Mouse (Mus musculus) heart, embryonic 14.5 days (tissue): ENCODE results near the gene Trcg1. TPM values are rescaled to one million over a fixed set of nuclear protein-coding genes. Genes with fewer than 3 reads are reported as not detected.

Experiments
- ATAC-seq: fragments of 200-750 bp; cut with Nextera tagmentation; 2 replicates; pipeline ENCODE4 v1.8.0; 2017; ENCODE audit warnings: low read depth, moderate TSS enrichment; ENCODE audit not compliant: insufficient number of reproducible peaks, insufficient read depth, low FRiP score
- H3K27ac ChIP-seq, 2 experiments: fragments of 200-500 bp in 1 of 2; fragments of 300-500 bp in 1 of 2; sonication (generic) in 1 of 2; replicated peaks in 1 of 2; 2 replicates each; pipeline ENCODE4 v1.5.1; 2012 to 2014; ENCODE audit warnings: low read depth in 2 of 2, low read length in 2 of 2, control low read depth in 1 of 2, mild to moderate bottlenecking in 1 of 2, mixed read lengths in 1 of 2; ENCODE audit not compliant: control insufficient read depth in 1 of 2, insufficient read depth in 1 of 2
- H3K27me3 ChIP-seq: fragments of 300-500 bp; sonication (generic); 2 replicates; pipeline ENCODE4 v1.6.1; 2014; ENCODE audit warnings: mild to moderate bottlenecking, low read length, control low read depth; ENCODE audit not compliant: control insufficient read depth, insufficient read depth
- H3K36me3 ChIP-seq: fragments of 300-500 bp; sonication (generic); 2 replicates; pipeline ENCODE4 v1.6.1; 2014; ENCODE audit warnings: mild to moderate bottlenecking, control low read depth, low read length, mixed read lengths; ENCODE audit not compliant: control insufficient read depth, insufficient read depth
- H3K4me1 ChIP-seq, 2 experiments: fragments of 200-500 bp in 1 of 2; fragments of 300-500 bp in 1 of 2; sonication (generic) in 1 of 2; 2 replicates each; pipeline ENCODE4 v1.6.1; 2012 to 2014; ENCODE audit warnings: low read length in 2 of 2, control low read depth in 1 of 2, mixed read lengths in 1 of 2; ENCODE audit not compliant: control insufficient read depth in 2 of 2, insufficient read depth in 2 of 2
- H3K4me2 ChIP-seq: fragments of 300-500 bp; sonication (generic); 2 replicates; pipeline ENCODE4 v1.6.1; 2014; ENCODE audit warnings: mild to moderate bottlenecking, low read length
- H3K4me3 ChIP-seq, 2 experiments: fragments of 200-500 bp in 1 of 2; fragments of 300-500 bp in 1 of 2; sonication (generic) in 1 of 2; 2 replicates each; pipeline ENCODE4 v1.5.1; 2012 to 2014; ENCODE audit warnings: low read length in 2 of 2, mild to moderate bottlenecking in 2 of 2, control low read depth in 1 of 2, low read depth in 1 of 2, moderate library complexity in 1 of 2; ENCODE audit not compliant: control insufficient read depth in 1 of 2, insufficient read depth in 1 of 2
- H3K9ac ChIP-seq: fragments of 300-500 bp; sonication (generic); 2 replicates; pipeline ENCODE4 v1.6.1; 2014; ENCODE audit warnings: mild to moderate bottlenecking, low read length
- H3K9me3 ChIP-seq: fragments of 300-500 bp; sonication (generic); 2 replicates; pipeline ENCODE4 v1.6.1; 2016; ENCODE audit warnings: low read length, control low read depth; ENCODE audit not compliant: control insufficient read depth
- WGBS: fragments of 180-500 bp; shearing (Covaris S2); extraction: QIAGEN DNeasy Blood & Tissue Kit; methylation state at CpG from one replicate; pipeline ENCODE4 v1.1.7; 2014; 5-methylcytosine and 5-hydroxymethylcytosine counted together
- polyA plus RNA-seq: library from polyadenylated mRNA; unstranded; fragments of >200 nt; fragmentation: Nextera tagmentation; extraction: Ambion mirVana; gene quantifications from 2 replicates; pipeline ENCODE4 v1.2.1, GENCODE M21; 2014

The Trcg1 gene
- polyA plus RNA-seq, 1 experiment from 2014 or later = not detected

DNA sequence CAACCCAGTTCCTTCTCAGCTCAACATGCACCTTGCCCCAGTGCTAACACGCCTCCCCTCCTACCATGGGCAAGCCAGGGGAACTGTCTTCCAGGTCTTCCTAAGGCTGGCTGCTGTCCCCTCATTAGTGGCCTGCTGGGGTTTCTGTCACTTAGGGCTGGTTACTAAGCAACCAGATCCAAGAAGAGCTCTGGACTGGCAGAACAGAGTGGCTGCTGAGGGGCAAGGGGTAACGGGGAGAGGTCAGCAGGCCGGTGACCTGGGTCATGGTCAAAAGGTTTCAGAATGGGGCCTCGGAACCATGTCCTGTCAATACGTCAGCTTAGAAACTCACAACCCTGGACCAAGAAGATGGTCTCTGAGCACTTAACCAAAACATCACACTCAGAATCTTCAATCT is 31.1 kb downstream of the Trcg1 start:
- no peak for ATAC-seq
- WGBS = 61% methylated on average over 5 of the region's 5 CpGs
- peaks cover 16 to 33% of the 10 kb centered on the region in 2 experiments for H3K4me1 ChIP-seq
- H3K9me3 ChIP-seq = no peaks in the 10 kb centered on the region
- H3K4me2 ChIP-seq = no peak overlapping the region
- H3K4me3 ChIP-seq = no peak overlapping the region
- no peak overlapping the region for H3K27ac ChIP-seq
- no peaks in the 10 kb centered on the region for H3K36me3 ChIP-seq
- H3K9ac ChIP-seq = no peak overlapping the region
- no peaks in the 10 kb centered on the region for H3K27me3 ChIP-seq

DNA sequence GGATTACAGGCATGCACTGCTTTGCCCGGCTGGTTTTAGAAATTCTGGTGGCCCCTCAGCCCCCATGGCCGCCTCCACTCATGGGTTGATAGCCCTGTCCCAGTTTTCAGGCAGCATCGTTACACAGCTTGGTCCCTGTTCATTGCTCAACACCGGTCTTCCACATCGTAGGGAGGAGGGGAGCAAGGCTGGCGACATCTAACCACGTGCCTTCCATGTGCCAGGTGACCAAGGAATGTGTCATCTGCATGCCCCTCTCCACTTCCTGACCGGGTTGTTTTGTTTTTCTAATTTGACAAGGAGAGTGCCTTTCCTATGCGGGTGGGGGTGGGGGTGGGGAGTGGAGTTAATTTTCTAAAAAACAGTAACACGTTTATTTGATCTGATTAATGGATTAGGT is 31.7 kb downstream of the Trcg1 start:
- Histone ChIP-seq H3K9ac (no peak overlapping the region), H3K4me3 (no peak overlapping the region), H3K27me3 (no peaks in the 10 kb centered on the region), H3K9me3 (no peaks in the 10 kb centered on the region), H3K4me2 (no peak overlapping the region), H3K4me1 (peaks cover 16 to 29% of the 10 kb centered on the region in 2 experiments), H3K27ac (no peak overlapping the region), H3K36me3 (no peaks in the 10 kb centered on the region)
- ATAC-seq = no peak
- 28% methylated on average over 10 of the region's 10 CpGs for WGBS

DNA sequence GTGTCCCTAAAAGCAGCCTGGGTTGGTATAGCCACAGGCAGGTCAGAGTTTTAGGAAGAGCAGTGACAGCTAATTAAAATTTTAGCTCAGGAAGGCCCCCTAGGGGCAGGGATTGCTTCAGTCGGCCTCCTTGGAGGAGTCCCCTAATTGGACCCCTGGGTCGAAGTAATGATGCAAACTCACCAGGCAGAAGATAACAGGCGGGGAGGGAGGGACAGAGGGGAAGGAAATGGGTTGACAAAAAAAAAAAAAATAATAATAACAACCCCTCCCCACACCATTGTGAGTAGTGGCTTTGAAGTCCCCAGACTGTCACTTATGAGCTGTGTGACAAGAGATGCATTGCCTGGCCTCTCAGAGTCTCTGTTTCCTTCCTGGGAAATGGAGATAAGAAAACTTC is 32.2 kb downstream of the Trcg1 start:
- WGBS = 18% methylated on average over 3 of the region's 3 CpGs
- Histone ChIP-seq H3K27me3 (no peaks in the 10 kb centered on the region), H3K4me2 (no peak overlapping the region), H3K4me1 (peaks cover 16 to 28% of the 10 kb centered on the region in 2 experiments), H3K36me3 (no peaks in the 10 kb centered on the region), H3K27ac (no peak overlapping the region), H3K4me3 (no peak overlapping the region), H3K9me3 (no peaks in the 10 kb centered on the region), H3K9ac (no peak overlapping the region)
- no peak for ATAC-seq

DNA sequence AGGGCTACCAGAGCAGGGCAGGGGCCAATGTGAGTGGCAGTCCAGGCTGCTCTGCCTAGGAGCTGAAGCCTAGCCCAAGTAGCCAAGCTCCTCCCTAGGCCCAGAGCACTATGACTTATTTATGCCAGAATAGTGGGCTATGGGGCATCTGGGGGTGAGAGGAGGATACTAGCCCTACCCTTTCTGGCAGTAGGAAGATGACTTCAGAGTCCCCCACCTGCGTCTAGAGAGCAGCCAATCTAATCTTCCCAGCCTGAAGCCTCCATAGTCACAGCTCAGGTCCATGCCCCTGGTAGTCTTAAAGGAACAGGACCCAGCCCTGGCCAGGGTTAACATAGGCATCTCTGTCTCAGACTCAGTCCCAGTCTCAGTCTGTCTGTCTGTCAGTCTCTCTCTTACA is 33.0 kb downstream of the Trcg1 start:
- no peak overlapping the region for H3K4me2 ChIP-seq
- WGBS = 27% methylated on average over 1 of the region's 1 CpGs
- H3K9me3 ChIP-seq = no peaks in the 10 kb centered on the region
- no peak for ATAC-seq
- H3K36me3 ChIP-seq = no peaks in the 10 kb centered on the region
- no peaks in the 10 kb centered on the region for H3K27me3 ChIP-seq
- H3K27ac ChIP-seq = no peak overlapping the region
- no peak overlapping the region for H3K4me3 ChIP-seq
- no peak overlapping the region for H3K9ac ChIP-seq
- H3K4me1 ChIP-seq = peaks cover 16 to 28% of the 10 kb centered on the region in 2 experiments

DNA sequence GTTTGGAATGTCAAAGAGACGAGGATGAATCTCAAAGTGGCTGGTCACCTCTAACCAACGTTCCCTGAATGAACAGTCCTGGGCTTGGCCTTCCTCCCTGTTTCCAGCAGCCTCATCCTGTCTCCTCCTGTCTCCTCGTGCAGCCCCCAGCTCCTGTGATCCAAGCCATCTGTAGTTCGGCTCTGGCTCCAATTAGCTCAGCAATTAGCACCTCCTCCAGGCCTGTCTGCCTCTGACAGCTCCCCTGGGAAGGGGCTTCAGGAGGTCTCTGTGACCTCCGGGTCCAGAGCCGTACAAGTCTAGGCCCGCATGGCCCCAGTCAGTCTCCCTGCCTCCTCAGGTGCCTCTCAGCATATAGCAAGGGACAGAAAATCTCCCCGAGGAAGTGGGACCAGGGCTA is 34.0 kb downstream of the Trcg1 start:
- ATAC-seq = no peak
- no peaks in the 10 kb centered on the region for H3K36me3 ChIP-seq
- no peak overlapping the region for H3K9ac ChIP-seq
- 35% methylated on average over 8 of the region's 8 CpGs for WGBS
- no peaks in the 10 kb centered on the region for H3K9me3 ChIP-seq
- no peak overlapping the region for H3K27ac ChIP-seq
- H3K4me1 ChIP-seq = peaks cover 10 to 19% of the 10 kb centered on the region in 2 experiments
- no peak overlapping the region for H3K4me3 ChIP-seq
- H3K27me3 ChIP-seq = no peaks in the 10 kb centered on the region
- H3K4me2 ChIP-seq = no peak overlapping the region

DNA sequence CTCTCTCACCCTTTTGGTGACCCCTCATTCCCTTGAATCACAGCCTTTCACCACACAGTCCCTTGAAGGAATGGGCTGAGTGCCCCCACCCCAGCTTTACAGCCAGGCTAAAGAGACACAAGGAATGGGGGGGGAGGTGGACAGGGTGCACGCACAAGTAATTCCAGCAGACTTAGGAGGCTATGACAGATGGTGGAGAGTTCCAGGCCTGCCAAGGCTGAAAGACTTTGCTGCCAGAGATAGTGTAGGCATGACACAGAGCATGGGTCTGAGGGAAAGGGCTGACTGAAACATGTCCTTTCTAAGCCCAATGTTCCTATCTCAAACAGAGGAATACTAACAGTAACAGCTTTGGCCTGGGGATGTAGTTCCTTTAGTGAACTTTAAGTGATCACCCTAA is 34.7 kb downstream of the Trcg1 start:
- Histone ChIP-seq H3K4me3 (no peak overlapping the region), H3K9ac (no peak overlapping the region), H3K9me3 (no peaks in the 10 kb centered on the region), H3K27ac (no peak overlapping the region), H3K27me3 (no peaks in the 10 kb centered on the region), H3K4me2 (no peak overlapping the region), H3K4me1 (peaks cover 4 to 16% of the 10 kb centered on the region in 2 experiments; a peak in 3 of 4 replicates), H3K36me3 (no peaks in the 10 kb centered on the region)
- WGBS = 72% methylated on average over 1 of the region's 1 CpGs
- no peak for ATAC-seq

DNA sequence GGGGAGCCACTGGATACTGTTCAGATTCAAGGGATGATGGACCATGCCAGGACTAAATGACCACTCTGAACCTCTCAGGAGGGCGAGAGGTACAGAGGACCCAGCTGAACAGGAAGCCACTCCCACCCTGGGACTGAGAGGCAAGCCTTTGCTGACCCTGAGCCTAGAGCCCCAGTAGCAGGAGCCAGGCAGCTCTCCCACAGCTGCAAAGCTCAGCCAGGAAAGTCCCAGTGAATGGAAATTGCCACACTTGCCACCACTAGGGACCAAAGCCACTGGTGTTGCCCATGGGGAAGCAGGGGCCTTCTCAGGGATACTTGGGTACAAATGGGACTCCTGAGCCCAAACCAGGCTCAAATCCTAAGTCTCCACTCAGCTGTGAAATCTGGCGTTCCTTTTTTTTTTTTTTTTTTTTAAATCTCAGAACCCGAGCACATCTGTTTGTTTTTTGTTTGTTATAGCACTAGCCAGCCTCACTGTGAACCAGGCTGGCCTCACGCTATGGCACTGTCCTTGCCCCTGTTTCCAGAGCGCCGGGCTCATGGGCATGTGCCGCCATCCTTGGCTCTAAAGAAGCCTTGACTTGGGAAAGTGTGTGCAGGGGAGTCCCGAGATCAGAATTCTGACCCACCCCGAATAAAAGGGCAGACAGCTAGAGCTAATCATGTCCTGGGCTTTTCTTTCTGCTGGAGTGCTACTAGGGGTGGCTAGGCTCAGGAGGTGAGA is 35.6 kb downstream of the Trcg1 start:
- ATAC-seq = no peak
- no peak overlapping the region for H3K27ac ChIP-seq
- WGBS = 58% methylated on average over 9 of the region's 9 CpGs
- no peak overlapping the region for H3K9ac ChIP-seq
- H3K4me3 ChIP-seq = no peak overlapping the region
- H3K4me1 ChIP-seq = peaks cover 4 to 16% of the 10 kb centered on the region in 2 experiments; a peak in 3 of 4 replicates
- no peaks in the 10 kb centered on the region for H3K36me3 ChIP-seq
- no peaks in the 10 kb centered on the region for H3K9me3 ChIP-seq
- H3K27me3 ChIP-seq = no peaks in the 10 kb centered on the region
- H3K4me2 ChIP-seq = no peak overlapping the region
